Mouse (Mus musculus): ENCODE data around the gene Adam4. TPM values are rescaled to one million over a fixed set of nuclear protein-coding genes. Genes with fewer than 3 reads are reported as not detected.

Adam4 gene
- polyA plus RNA-seq, 1 experiment from 2014 or later, result 0.27 TPM

Other genes starting within 250 kb of the Adam4 start
- gene Slc8a3, start 88.8 kb downstream of the Adam4 start, polyA plus RNA-seq (2014; fragmentation: Nextera tagmentation; extraction: Ambion mirVana), result 0.58 and 0.79 TPM in 2 replicates
- 0.24 and 0.26 TPM in 2 replicates for gene Gm4787, start 42.5 kb downstream of the Adam4 start, polyA plus RNA-seq (2014; fragmentation: Nextera tagmentation; extraction: Ambion mirVana)
- gene Cox16, start 63.2 kb upstream of the Adam4 start, polyA plus RNA-seq (2014; fragmentation: Nextera tagmentation; extraction: Ambion mirVana), result 120 and 133 TPM in 2 replicates
- 29.6 and 31.5 TPM in 2 replicates for gene Gm20498, start 111.0 kb upstream of the Adam4 start, polyA plus RNA-seq (2014; fragmentation: Nextera tagmentation; extraction: Ambion mirVana)
- 30.9 and 36.4 TPM in 2 replicates for gene Synj2bp, start 111.0 kb upstream of the Adam4 start, polyA plus RNA-seq (2014; fragmentation: Nextera tagmentation; extraction: Ambion mirVana)
- gene Adam21, start 146.5 kb upstream of the Adam4 start, polyA plus RNA-seq (2014; fragmentation: Nextera tagmentation; extraction: Ambion mirVana), result 0.14 and 0.32 TPM in 2 replicates
- gene Med6, start 173.1 kb upstream of the Adam4 start, polyA plus RNA-seq (2014; fragmentation: Nextera tagmentation; extraction: Ambion mirVana), result 97.4 and 97.9 TPM in 2 replicates
- 0.86 and 0.89 TPM in 2 replicates for gene Ttc9, start 209.3 kb upstream of the Adam4 start, polyA plus RNA-seq (2014; fragmentation: Nextera tagmentation; extraction: Ambion mirVana)